Mouse (Mus musculus) telencephalon, adult 2 months (tissue): Measurements from ENCODE around the gene Adam8.
A peak's percentile ranks its signal among the peaks of the same experiment; 100 is the strongest.

Source experiments
- DNase-seq: peaks from one replicate; pipeline ENCODE4 v3.0.0-alpha.2; 2011; ENCODE audit warnings: low read depth, low spot score

The Adam8 gene

DNA sequence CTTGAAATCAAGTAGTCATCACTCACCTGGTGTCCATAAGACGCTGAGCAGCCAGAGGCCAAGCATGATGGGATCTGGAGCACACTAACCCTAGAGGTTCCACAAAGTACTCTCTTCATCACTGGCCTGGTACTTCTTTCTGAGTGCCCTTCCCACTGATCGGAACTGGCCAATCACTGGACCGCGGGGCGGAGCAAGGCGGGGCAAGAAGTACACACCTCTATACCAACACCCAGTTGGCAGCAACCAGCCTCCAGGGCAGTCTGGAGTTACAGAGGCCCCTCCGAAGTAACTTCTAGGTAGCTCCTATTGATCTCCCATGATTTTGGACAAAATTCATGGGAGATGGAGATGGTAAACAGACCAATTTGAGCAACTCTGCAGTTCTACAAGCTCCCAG is at the start of gene Adam8:
Gene Adam8 (minus strand): TSS at position 157 of the 400 bp plus-strand sequence.
- no peak for DNase-seq

DNA sequence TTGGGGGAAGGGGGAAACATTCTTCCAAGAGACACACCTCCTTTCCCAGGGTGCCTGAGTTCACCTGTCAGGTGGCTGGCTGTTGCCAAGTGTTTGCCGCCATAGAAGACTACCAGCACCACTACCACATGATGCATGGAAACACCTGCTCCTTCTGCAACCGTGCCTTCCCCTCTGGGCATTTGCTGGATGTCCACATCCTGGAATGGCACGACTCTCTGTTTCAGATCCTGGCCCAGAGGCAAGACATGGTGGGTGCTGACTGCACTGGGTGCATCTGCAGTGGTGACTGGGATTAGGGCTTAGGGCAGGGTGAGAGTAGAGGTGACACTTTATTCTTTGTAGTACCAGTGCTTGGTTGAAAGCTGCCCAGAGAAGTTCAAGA is 44.8 kb upstream of the Adam8 start:
- no peak for DNase-seq

DNA sequence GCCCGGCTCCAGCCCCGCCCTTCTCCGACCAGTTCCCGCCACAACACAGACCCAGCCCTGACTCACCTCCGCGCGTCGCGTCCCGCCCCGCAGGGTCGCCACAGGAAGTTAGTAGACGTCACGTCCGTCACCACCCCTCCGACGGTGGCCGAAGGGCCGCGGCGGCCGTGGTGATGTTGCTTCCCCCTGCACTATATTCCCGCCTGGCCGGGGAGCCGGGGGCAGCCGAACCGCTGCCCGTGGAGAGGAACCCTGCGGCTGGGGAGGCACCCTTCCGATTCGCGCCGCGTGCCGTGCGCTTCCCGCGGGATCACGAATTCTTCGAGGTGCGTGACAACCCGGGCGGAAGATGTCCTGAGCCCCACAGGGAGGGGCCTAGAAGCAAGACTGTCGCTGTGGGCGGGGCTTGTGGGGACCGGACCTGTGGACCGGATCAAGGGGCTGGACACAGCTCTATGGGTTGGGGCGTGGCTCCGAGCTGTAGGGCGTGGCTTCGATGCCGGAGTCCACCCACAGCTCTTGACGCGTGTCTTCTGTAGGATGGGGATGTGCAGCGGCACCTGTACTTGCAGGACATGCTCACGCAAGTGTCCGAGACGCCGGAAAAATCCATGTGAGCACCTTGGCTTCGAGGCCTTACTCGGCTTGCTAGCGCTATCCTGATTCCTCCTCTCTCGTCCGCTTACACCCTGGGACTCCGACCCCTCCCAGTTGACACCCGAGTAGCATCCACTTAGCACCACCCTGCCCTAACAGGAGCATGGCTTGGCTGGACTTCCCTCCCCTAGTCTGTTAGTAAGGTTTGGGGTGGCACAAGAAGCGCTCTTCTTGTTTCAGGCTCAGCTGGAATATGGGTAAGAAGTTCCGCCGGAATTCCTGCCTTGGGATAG is 44.2 kb upstream of the Adam8 start, which contains the start of the genes Zfp511 and Tubgcp2:
Gene Zfp511 (plus strand): TSS at position 111 of the 890 bp plus-strand sequence.
Gene Tubgcp2 (minus strand): TSS at position 389 of the 890 bp plus-strand sequence.
- peak; percentile 95 for DNase-seq

DNA sequence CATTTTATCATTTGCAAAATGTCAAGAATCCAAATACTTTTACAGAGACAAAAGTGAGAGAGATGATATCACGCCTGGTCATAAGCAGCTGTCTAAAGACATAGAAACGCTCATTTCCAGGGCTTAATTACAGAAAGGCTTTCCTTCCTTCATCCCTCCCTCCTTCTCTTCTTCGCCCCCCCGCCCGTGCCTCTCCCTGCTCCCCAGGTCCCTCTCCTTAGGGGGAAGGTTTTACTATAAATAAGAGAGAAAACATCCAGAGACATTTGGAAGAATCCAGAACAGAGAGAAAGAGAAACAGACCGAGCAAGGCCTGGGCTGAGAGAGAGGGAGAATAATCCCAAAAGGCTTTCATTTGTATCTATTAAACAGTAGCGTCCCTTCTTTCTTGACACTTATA is 43.1 kb upstream of the Adam8 start:
- no peak for DNase-seq

DNA sequence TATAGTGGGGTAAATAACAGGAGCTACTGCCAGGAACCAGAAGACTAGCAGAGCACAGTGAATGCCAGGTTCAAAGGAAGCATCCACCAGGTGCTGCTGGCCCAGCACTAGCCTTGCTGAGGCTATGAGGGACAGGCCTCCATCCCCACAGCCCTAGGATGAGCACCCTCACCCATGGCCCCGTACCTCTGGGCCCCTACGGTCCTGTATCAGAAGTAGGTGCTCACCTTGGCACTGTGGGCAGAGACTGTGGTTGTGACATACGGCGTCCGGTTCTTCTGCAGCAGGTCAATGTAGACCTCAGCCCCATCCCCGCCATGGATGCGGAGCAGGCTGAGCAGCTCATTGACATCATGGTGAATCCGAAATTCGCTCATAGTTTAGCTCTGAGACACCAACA is 41.0 kb upstream of the Adam8 start:
- no peak for DNase-seq

DNA sequence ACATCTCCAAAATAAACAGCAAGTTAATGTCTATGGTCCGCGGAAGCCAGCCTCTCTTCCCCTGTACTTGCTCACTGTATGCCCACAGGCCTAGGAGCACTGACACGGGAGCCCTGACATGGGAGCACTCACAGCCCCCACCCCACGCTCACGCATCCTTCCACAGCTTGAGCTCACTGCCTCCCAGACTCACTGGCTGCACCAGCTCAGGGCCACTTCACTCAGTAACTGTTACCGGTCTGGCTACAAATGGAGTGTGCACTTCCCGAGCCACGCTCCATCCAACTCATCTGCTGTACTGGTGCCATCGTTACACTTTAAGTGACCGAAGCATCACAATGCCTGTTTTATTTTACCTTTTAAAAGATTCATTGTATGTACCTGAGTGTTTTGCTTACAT is 40.0 kb upstream of the Adam8 start:
- no peak for DNase-seq

DNA sequence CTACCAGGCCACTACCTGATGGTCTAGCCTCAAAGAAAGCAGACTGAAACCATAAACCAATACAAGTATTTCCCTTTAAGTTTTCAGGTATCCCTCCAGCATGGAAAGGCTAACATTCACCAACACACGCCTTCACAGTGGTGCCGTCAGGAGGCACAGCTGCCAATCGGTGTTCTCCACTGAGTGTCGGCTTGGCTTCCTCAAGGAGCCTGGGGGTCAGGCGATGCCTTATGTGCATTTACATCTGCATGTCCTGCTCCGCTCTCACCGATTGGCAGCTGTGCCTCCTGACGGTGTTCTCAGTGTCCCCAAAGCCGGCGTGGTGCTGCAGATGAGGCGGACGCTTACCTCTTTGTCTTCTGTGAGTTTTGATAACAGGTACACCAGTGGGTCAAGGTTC is 39.4 kb upstream of the Adam8 start:
- DNase-seq: no peak

DNA sequence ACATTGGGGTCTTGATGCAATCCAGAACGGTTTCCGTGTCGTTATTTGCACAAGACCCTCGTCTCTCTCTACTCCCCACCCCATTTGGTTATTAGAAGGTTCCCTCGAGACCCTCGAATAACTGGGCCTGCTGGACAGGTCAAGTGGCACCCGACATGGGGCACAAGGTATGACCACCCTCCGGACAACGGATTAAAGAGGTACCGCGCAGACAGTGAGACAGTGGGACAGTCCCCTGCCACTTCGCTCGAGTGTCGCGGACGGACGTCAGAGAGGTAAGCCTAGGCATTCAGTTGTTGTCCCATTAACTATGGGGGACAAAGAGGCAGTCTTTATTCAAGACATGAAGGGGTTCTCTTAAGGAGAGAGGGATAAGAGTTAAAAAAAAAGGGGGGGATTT is 19.0 kb upstream of the Adam8 start:
- DNase-seq: no peak

DNA sequence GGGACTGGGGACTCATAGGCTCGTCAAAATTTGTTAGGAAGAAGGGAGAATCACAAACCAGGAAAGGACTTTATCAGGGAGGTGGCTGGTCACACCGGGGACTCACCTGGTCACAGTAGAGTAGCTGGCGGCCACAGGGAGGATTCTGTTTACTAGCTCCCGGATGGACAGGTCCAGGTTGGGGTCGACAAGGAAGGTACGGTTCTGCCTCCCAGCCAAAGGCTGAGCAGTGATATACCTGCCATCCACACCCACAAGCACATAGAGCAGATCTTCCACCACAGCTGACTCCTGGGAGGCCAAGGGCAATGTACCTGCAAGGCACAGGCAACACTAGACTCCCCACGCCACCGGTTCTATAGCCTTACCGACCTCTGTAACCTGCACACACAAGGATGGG is 15.4 kb upstream of the Adam8 start:
- DNase-seq: no peak

DNA sequence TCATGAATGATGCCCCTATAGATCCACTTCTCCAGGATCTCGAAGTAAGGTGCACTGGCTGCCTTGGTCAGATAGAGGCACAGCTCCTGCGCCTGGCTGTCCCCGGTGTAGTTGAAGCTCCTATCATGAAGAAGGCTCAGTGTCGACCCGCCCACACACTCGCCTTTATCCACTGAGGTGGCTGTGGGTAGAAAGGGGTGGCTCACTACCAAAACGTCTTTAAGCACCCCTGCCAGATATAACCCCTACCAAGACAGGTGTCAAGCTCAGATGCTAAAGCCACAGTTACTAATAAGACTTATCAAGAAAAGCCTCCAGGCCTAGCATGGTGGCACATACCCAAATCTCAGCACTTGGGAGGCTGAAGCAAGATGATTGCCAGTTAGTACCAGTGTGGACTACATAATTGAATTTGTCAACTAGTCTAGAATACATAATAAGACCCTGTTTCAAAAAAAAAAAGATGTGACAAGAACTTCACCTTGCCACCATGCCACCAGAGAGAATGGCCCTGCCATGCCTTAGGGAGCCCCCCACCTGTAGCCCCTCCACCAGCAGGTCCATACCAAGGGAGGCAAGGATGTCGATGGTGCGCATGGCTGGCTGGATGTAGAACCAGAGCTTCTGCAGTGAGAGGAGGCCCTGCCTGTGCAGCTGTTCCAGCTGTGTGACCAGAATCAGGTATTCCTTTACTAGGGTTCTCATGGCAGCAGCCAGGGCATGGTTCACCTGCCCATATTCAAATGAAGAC is 14.7 kb upstream of the Adam8 start:
- DNase-seq: no peak

DNA sequence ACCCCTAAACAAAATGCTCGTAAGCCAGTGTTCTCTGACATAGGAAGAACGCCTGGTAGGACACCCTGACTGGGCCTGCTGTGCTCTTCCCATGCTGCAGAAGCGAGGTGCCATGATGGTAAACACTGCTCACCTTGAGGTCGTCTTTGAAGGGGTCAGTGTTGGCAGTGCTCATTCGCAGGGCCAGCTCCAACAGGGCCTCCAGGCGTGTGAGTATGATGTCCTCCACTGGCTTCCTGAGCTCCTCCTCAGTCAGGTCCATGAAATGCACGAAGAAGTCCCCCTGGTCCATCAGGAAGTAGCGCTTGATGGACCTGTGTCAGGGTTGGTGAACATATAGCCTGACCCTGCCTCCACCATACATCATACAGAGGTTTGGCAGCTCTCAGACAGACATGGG is 12.3 kb upstream of the Adam8 start:
- no peak for DNase-seq

DNA sequence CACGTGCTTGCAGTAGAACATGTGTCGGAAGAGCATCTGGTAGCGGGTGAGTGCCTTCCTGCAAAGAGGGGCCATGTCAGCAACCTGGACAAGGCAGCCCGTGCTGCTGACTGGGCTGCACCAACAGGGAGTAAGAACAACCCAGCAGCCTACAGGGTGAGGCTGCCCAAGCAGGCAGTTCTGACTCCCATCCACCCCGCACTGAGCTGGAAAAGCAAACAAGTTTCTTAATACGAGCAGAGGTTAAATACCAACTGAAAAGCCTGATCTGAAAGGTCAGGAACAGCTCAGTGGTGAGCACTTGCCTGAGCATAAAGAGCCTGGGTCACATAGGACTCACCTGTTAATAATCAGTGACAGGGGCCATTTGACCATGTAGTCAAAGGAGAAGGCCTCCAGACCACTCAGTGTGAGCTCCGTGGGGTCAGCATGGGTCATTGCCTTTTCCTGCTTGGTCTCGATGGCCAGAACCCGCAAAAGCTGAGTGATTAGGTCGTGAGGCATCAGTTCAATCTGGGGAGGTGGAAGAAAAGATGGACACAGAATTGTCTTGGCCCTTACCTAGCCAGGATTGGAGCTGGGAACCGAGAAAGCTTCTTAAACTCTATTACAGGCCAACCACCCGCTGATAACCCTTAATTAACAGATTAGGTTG is 8.9 kb upstream of the Adam8 start:
- no peak for DNase-seq

DNA sequence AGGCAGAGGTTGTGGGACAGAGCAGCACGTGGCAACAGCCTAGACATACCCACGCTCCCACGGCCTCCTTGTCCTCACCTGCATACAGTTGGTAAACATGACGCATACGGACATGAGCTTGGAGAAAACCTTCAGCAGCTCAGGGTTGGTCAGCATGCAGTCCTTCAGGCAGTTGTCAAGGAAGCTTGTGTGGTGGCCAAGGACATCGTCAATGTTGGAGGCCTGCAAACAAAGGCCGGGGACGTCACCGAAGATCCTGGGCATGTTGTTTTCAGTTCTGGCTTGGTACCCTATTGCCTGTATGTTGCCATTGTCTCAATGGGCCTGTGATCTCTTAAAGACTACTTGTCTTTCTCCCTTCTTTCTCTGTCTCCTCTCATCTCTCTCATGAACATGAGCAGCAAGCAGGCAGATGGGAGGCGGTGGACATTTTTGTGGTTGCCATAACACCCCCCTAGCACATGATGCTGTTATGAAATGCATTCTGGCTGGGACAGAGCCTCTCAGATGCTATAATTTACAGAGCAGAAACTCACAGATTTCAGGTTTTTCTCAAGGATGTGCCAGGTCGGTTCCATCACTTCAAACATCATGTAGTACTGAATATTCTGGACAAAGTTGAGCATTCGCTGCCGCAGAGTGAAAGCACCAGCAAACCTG is 6.5 kb upstream of the Adam8 start:
- DNase-seq: peak; percentile 74

DNA sequence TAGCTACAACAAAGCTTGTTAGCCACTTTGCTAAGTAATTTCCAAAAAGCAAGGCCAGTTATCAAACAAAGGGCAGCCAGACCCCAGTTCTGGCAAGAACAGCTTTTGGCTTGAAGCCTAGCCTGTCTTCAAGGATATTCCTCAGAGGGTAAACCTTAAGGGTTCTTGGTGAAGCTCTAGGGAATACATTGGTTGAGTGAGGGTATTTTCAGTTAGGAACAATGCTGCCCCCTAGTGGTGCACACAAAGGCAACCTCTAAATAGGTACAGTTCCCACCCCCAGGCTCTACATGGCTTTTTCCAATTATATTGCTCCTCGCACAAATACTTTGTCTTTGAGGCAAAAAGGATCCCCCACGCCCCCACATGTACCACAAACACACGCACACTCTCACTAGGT is 2.3 kb upstream of the Adam8 start:
- DNase-seq: peak; percentile 66

DNA sequence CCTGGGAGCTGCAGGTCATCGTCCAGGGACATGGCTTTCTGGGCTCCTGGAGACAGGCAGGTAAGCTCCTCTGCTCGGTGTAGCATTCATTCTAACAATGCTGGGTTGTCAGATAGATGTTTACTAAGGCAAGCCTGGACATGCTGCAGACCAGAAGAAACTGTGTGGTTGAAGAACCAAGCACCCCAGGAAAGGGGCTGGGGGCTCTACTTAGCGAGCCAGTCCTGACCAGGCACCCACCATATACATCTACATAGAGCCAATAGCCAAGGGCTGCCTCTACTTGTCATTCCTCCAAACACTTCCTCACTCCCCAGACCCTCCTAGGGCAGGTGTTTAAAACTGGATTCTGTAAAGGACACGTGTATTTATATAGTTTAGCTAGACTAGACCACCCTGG is 1.8 kb upstream of the Adam8 start:
- no peak for DNase-seq

DNA sequence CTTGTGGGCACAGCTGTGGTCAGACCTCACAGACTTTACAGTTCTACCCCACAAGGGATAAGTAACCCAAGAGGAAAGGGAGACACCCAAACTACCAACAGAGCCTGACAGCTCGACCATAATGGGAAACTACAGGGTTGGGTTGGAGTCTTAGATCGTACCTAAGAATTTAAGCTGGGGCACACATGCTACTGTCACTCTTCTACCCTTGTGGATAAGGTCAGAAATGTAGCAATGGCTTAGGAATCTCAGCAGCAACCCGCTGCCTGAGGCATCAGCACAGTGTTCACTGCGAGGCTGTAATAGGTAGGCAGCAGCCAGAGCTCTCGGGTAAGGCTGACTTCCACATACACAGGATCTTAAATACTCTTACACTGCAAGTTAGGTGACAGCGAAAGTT is 1.2 kb upstream of the Adam8 start:
- no peak for DNase-seq

DNA sequence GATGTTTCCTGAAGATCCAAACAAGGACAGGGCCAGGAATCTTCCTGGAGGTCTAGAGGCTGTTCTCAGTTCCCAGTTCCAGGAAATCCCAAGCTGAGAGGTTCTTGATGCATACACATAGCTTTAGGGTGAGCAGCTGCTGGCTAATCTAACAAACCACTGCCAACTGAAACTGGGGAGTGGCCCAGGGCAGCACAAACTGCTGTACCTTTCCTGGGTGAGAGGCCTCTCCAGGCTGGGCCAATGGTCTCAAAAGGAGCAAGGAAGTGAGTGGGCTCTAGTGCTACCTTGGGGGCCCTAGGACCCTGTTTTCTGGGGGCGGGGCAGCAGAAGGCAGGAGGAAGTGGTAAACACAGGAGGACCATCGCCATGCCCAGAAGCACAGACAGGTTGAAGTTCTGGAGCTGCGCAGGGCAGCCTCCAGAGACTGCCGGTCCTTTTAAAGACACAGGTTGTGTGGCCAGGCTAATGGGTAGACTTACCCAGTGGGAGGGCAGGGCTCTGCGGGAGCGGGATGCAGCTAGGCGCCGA is 1.4 kb downstream of the Adam8 start:
- DNase-seq: no peak

DNA sequence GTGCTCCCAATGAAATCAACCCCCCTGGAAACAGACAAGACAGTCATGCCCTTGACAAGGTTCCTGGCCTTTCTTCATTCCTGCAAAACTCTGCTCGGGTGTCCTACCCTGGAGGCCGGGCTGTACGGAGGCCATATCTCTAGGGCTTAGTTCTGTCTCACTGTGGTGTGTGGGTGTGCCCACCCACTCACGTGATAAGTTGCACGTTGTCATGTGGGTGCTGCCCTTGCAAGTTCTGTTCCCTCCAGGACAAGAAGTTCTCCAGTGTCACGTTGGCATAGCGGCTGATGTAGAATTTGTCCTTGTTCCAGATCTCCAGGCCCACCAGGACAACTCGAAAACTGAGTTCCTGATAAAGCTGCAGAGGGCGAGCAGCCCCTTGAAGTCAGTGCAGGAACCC is 4.1 kb downstream of the Adam8 start:
- DNase-seq: no peak

DNA sequence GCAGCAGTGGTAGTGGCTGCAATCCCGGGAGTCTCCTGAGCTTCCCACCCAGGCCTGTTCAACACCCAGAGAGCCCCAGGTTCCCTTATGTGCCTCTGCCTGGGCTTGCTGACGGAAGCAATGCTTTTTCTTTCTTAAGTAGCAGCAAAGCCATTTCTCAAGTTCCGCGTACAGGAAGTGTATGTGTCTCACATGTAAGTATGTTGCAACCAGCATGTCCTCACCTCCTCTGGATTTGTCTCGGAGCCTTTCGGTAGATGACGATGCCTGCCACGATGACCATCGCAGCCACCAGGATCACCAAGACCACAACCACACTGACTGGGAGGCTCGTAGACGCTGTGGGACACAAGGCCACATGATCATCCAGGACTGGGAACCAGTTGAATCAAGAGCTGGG is 7.9 kb downstream of the Adam8 start:
- DNase-seq: no peak

DNA sequence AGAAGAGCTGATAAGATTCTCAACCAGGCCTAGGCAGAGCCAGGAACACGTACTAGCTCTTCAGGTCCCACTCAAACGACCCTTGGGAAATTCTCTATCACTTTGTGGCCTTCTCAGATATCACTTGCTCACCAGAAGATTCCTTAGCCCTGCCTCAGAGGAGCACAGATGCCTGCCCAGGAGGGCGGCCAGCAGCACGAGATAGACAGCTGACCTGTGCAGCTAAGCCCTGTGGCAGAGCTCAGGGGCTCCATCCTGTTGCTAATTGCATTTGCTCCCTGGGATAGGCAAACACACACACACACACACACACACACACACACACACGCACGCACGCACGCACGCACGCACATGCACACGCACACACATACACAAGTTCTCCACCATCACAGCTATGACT is 10.3 kb downstream of the Adam8 start:
- DNase-seq: no peak

DNA sequence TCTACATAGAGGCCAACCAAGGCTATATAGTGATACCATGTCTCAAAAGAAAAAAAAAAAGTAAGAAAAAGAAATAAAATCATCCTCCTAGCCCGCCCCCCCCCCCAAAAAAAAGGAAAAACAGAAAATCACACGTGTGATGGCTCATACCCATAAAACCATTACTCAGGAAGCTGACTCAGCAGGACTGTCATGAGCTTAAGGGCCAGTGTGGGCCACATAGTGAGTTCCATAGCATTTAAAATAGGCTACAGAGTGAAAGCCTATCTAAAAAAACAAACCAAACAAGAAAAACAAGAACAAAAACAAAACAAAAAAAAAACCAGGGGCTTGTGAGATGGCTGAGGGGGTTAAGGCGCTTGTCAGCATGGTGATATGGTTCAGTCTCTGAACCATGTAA is 11.6 kb downstream of the Adam8 start:
- DNase-seq: no peak
